Mouse (Mus musculus) ES-Bruce4 (cell line): ENCODE results near the gene Ppp4r2.

ENCODE experiments used
- CTCF ChIP-seq: IDR thresholded peaks from one replicate; pipeline ENCODE4 v1.8.1; 2011; ENCODE audit warnings: low read depth, low read length
- EP300 ChIP-seq: IDR thresholded peaks from 2 replicates; pipeline ENCODE4 v1.6.1; 2011; ENCODE audit warnings: low read depth, low read length; ENCODE audit not compliant: insufficient read depth
- POLR2A ChIP-seq: IDR thresholded peaks from one replicate; pipeline ENCODE4 v1.8.1; 2011; ENCODE audit warnings: low read length; ENCODE audit not compliant: insufficient read depth

DNA sequence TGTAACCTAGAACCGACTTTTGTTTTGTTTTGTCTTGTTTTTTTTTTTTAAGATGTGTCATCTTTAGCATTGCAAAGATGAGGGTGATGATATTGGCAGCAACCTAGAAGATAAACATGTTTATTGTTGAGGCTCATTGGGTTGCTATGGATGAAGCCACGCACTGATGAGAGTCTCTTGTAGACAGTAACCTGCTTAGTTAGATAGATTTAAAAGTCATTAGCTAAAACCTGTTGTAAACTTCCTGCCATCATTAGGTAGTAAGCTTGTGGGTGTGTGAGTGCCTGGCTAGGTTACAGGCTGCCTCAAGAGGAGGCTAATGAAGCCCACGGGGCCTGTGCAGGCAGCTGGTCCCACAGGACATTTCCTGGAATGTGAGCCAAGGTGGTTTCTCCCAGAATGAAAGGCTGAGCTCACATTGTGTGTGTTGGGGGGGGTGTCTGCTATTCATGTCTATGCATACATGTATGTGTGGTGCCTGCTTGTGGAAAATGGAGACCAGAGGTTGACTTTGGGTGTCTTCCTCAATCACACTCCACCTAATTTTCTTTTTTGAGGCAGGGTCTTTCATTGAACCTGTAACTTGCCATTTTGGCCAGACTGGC, 41.3 kb upstream of the Ppp4r2 start:
- TF ChIP-seq POLR2A = no peak
- TF ChIP-seq CTCF = no peak
- no peak for TF ChIP-seq EP300
